Mouse (Mus musculus) T-cell, adult 2 months (primary cell): ENCODE measurements around the gene Pid1.

Experiments
- DNase-seq: peaks from one replicate; pipeline ENCODE4 v3.0.0; 2022; ENCODE audit warnings: low spot score

The Pid1 gene

GRCm38 (mm10) chr1:84363967-84364366 lies at the start of gene Pid1:
Gene Pid1, minus strand, starts transcription at chr1:84364180.
- no peak for DNase-seq

DNA sequence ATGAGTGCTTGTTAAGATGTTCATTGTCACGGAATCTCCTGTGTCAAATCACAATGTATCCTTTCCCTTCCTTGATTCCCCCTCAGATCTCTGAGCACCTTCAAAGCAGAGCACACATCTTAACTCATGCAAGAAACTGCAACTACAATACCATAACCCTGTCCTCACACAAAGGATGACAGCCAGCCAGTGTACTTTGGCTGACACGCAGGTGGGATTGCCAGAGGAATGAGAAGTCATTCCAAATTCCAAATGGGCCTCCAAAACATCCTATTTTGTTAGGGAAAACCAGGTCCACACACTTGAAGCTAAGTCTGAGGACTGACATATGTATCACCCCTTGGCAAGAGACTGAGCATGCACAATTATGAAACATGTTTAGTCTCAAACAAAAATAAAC lies 45.5 kb upstream of the Pid1 start:
- DNase-seq: no peak

GRCm38 (mm10) chr1:84408873-84409272 lies 44.9 kb upstream of the Pid1 start:
- no peak for DNase-seq

DNA sequence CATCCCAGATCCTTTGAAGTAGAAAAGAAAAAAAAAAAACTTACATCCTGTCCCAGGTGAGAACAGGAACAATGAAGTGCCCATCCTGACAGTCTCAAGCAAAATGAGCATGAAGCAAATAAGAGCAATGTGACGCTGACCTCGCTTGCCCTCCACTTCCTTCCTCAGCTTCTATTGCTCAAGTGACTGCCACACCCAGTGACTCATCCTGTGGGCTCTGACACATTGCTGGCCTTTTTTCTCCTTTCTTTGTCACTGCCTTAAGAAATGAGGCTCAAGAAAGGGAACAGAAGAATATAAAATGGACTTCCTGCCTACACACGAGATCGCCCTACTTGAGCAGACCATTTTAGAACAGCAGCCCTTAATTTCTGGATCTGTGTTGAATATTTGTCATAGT lies 42.9 kb upstream of the Pid1 start:
- DNase-seq: peak; percentile 33

GRCm38 (mm10) chr1:84405551-84406290 lies 41.7 kb upstream of the Pid1 start:
- no peak for DNase-seq

DNA sequence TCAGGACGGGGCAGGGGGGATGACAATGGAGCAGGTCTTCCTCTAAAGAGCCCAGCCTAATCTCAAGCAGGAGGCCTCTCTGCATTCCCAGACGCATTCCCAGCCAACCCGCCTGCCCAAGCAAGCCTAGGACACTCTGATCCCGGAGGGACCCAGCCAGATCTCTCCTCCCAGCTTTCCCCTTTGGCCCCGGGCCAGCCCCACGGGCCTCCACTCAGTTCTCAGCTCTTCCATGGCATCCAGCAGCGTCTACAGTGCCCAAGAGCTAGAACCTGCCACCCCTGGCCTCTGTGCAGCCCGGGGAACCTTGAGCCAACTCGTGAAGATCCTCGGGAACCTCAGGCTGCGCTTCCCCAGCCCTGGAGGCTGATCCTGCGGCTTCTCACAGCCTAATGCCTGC lies 40.9 kb upstream of the Pid1 start:
- no peak for DNase-seq

- DNase-seq: no peak
These were observed 38.2 kb upstream of the Pid1 start for GRCm38 (mm10) chr1:84402154-84402553.

DNA sequence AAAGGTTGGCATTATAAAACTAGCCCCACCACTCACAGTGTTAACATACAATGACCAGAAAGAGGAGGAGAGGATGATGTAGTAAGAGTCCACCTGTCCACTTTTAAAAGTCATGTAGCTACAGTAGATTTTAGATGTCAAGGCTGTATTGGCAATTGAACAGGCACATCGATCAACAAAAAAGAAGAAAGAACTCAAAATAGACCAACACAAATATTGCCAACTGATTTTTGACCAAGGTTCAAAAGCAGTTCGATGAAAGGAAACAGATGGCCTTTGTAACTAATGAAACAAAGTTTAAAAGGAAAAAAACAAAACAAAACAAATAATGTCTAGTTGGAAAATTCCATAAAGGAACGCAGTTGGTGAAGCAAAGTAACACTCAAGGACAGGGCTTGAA lies 35.7 kb upstream of the Pid1 start:
- DNase-seq: no peak

DNA sequence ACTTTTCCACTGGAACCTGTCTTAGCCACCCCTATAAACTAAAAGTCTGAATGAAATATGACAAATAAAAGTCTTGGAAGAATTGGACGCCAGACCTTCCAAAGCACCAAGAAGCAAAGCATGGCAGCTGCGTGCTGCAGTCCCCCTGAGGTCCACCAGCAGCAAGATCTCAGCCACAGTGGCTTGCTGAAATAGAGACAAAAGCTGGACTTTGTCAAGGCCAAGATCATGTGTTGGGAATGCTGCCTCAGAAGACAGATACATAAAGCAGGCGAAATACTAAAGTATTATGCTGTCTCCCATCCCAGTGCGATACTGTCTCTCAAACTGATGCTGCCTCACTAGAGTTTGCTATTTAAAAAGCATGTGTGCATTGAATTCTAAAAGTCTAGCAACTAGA lies 35.1 kb upstream of the Pid1 start:
- no peak for DNase-seq

DNA sequence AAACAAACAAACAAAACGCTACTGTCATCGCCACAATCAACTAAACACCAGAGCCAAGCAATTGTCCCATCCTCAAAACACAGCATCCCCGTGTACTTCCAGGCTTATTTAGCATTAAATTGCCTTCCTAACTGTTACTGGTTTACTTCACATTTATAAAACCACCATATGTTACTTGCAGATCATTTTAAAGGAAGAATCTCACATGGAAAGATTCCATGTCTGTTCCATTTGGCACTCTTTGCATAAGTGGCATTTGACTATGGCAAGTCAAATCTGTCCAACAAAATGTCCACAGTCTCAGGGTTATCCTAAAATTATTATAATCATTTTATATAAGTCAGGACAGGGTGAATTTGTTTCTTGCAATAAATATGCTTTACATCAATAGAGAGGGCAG lies 32.8 kb upstream of the Pid1 start:
- no peak for DNase-seq

- no peak for DNase-seq
These were observed 31.9 kb upstream of the Pid1 start for GRCm38 (mm10) chr1:84395928-84396327.

- no peak for DNase-seq
These were observed 27.0 kb upstream of the Pid1 start for GRCm38 (mm10) chr1:84390961-84391360.

DNA sequence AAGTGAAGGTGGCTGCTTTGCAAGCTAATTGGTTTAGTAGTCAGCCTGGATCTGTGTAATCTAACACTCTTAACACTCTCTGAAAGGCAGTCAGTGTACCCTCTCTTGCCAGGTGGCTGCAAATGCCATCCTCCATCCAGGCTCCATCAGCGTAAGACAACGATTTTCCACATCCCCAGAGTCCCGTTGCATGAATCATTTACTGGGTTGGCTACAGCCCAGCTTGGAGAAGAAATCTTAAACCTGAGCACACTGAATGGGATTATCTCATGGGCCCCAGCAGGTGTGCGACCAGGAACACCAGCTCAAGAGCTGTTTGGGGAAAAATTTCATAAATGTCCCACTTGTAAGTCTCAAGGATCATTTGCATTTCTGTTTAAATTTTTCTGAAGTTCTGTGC lies 23.6 kb upstream of the Pid1 start:
- DNase-seq: no peak

- no peak for DNase-seq
These were observed 22.6 kb upstream of the Pid1 start for GRCm38 (mm10) chr1:84386481-84387146.

DNA sequence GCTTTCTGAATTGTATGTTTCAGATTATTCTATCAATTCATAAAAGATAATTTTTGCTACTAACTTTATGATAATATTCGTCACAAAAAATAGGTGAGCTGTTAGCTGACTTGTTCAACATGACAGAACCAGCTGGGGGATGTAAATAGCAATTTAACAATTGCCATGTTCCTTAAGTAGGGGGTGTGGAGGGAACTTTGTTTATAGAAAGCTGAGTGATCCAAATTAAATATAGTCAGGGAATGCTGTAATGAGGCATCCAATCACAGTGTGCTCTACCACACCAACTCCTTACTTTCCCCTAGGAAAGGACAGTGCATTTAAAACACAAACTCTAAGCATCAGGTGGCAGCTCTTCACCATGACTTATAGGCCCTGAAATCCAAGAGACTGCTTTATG lies 18.7 kb upstream of the Pid1 start:
- DNase-seq: no peak

DNA sequence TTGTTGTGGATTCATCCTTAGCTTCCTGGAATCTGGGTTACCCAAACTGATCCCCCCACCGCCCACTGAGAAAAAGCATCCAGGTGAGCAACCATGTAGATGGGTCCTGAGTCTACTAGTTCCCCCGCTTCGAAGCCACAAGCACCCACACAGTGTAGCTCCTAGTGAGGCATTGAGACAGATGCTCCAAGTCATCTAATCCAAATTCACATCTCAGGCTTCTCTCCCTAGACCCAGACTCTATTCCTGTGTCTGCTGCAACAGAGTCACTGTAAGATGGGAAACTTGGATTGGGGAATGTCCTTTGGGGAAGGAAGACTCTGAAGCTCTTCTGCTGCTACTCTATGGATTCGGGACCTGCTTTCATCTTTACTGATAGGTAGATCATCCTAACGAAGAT lies 18.1 kb upstream of the Pid1 start:
- DNase-seq: no peak

DNA sequence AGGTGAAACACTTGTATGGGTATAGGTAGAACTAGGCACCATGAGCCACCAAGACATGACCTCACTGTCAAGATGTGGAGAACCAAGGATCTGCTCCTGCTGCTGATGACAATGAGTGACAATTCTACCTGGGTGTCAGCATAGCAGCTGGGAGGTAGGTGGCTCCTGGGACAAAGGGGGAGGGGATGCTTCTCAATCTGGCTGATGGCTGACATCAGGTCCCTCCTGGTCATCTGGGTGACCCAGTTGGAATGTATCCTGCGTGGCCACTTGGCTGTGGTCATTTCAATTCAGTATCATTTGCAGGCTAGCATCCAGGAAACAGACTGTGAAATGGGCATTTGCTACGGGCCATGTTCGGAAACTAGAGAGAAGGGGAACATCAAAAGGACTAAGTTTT lies 16.9 kb upstream of the Pid1 start:
- no peak for DNase-seq

- DNase-seq: no peak
These were observed 3.8 kb upstream of the Pid1 start for GRCm38 (mm10) chr1:84367733-84368132.

DNA sequence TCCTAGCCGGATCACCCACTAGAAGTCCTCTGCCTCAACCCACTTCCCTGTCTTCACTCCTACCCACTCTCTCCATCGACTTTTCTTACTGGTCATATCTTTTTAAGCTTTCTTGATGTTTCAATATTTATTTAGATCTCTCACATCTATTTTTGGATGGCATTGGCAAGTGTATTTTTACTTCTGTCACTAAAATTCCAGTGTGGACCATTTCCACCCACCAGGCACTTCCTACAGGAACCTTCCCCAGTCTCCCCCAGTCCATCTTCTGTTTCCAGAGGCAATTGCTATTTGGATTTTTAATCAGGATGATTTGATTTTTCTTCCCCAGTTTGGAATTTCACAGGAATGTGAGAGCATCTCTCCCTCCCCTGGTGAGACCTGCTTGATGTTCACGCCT lies 2.6 kb upstream of the Pid1 start:
- DNase-seq: no peak

DNA sequence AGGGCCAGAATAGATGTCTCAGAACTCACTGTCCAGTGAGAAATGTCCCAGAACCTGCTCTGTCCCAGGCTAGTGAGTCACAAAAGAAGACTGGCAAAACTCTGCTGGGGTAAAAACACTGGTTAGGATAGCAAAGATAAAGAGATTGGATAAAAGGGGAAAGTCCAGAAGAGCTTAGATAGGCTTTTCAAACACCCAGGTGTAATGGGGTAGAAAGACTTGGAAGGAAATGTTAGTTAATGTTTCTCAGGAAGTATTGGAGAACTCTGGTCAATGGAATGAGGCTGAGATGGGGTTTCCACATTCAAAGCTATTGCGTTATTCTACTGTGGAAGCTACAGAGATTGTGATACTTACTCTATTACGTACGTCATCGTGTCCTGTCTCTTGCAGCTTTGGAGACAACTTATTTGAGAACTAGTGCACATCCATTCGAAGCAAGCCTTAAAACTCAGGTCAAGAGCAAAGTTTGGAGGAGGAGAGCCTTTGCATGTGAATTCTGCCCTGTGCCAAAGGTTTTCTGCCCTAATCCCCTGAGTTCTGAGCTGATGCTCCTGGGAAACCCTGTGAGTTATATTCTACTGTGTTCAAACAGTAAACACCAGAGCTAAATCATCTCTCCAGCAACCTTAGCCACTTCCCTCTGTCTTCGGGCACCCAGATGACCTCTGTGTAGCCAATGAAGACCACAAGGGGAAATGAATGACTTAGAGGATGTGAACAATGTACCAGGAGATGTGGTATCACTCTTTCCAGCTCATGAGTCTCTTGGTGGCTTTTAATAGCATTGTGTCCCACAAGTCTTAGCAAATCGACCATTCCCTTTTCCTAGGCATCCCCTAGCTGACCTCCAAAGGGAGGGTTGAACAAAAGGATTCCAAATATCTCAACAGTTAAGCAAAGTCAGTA lies 1.0 kb downstream of the Pid1 start:
- DNase-seq: no peak

- DNase-seq: no peak
These were observed 1.8 kb downstream of the Pid1 start for GRCm38 (mm10) chr1:84362209-84362608.

DNA sequence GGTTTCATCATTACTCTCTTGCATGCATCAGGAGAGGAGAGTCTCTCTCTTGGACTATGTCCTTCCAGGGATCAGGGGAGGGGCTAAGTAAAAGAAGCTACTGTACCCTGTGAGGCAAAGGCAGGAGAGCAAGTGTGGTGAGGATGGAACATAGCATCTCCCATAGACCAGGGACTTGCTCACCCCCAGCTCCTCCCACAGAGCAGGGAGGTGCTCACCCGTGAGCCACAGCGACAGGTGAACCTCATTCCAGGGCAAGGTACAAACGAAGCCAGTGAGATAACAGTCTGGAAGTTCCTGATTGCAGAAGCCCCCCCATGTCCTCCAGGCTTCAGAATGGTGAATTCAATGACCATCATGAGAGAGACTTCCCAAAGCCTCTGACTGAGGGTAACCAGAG lies 2.6 kb downstream of the Pid1 start:
- DNase-seq: no peak
